Mouse (Mus musculus) MEL-GATA-1-ER (cell line): ENCODE results near the gene Rapgef5.

Experiments
- DNase-seq: peaks from one replicate; pipeline ENCODE4 v3.0.0-alpha.2; 2012; ENCODE audit warnings: low read depth; ENCODE audit errors: extremely low read depth

The Rapgef5 gene

DNA sequence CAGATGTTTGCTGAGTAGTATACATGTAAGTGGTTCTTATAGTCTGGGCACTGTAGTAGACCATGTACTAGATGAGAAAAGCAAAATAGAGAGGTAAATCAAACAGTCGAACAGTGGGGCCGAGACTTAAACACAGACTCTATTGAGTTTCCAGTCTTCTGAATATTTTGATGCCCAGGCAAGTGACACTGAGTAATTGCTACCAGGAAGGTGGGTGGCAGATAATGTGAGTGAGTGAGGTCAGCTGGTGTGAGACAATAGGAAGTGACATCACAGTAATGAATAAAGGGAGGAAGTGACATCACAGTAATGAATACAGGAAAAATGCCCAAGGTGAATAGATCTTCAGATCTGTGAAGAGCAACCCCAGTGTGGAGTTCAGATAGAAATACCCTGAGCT, at the start of gene Rapgef5:
TSS of gene Rapgef5 (plus strand) at position 301 of the 400 bp plus-strand sequence.
- DNase-seq: no peak

DNA sequence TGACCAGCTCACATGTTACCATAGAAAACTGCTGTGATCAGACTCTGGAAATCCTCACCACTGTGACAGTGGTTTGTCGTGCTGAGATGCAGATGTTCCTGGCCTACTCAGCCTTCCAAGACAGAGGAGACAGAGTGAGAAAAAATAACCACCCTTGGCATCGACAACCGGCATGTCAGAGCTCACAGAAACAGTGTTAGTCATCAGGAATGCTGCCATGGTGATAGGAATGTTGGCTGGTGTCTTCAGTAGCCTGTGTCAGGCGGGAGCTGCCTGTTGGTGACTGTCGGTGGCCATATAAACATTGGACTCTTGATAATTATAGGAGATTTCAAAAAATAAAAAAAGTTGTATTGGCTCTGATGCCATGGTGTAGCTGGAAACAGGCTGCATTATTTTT, 48.0 kb upstream of the Rapgef5 start:
- no peak for DNase-seq

DNA sequence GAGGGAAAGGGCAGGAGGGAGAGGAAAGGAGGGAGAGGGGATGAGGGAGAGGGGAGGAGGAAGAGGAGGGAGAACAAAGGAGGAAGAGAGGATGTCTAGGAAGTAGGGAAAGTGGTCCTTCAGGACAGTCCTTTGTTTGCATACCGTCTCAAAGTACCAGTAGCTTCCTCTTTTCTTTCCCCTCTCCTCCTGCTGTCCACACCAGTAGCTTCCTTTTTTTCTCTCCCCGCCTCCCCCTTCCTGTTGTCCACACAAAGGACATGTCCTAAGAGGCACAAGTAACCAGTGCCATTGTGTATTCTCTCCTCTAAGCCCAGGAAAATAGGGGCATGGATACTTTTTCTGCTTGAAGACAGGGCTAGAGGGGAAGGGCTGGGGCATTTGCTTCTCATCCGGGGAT, 37.3 kb upstream of the Rapgef5 start:
- DNase-seq: no peak

DNA sequence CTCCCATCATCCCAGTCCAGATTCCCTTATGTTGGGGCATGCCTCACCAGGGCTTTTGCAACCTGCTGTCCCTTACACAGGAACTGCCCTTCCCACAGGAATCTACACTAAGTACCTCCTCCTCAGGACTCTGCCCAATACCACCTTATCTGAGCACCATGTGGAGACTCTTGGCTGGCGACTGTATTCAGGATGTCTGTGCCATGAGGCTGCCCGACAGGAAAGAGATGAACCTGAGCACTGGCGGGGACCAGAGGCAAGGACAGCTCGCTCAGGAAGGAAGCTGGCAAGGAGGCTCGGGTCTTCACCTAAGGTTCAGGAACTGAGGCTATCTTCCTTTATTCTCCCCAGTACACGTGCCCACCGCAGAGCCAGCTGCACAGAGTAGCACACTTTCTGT, 36.6 kb upstream of the Rapgef5 start:
- no peak for DNase-seq

DNA sequence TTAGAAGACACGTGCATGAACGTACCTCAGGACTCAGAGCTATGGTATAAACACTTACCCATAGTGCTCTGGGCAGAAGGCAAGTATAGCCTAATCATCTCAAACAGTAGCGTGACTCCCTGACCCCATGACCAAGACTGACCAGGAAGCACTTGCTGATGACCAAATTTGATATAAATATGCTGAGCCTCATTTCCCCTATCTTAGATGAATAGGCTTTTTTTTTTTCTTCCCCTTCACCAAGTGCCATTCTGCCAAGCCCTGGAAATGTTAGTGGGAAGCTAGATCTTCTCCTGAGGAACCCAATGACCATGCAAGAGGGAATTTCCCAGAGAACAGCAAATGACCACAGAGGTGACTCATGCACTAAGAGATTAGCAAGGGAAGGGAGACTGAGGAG, 35.3 kb upstream of the Rapgef5 start:
- no peak for DNase-seq

DNA sequence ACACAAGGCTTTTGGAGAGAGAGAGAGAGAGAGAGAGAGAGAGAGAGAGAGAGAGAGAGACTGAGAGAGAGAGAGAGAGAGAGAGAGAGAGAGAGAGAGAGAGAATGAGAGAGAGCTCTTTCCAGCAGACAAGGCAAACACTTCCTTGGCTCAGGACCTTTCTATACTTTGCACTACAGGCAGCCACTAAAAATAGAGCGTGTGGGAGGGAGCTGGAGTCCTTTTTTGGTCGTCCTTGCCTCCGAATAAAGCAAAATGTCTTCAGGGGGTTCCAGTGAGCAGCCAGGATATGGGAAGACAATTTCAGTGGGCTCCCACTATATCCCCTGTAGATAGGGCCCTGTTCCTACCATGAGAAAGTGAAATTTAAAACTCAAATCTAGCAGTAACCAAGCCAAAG, 33.6 kb upstream of the Rapgef5 start:
- DNase-seq: no peak

DNA sequence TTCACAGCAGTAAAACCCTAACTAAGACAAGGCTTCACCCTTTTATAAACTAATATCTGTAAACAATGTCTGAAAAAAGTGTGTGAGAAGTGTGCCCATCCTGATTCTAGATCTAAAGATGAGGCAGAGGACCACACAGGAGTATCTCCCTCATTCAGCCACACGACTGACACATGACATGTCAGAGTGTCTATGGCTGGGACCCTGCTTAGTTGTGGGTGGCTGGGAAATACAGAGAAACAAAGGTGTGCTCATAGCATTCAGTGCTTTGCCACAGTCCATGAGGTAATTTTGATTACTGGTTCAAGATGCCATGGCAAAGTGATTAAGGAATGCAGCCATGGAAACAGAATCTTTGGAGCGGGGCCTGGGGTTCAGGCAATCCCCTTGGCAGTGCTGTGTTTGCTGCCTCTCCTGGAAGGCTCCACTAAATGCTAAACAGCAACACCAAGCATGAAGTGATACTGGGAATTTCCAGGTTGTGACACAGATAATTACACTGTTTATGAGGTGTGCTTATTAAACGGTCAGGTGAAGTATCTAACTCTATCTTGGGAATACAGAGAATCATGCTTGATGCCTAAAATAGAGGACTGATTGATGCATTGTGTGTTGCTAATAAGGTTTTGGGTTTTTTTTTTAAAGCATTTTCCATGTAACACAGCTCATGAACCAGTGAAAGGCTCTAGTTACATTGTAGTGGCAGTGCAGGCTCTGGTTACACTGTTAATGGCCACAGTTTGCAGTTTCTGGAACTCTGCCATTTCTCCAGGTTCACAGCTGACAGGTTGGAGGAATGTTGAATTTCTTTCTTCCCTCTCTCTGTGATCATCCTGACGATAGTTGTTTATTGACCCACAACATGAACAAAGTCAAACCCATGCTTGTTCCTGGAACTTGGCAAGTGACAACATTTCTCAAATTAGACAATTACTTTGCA, 29.9 kb upstream of the Rapgef5 start:
- DNase-seq: no peak

DNA sequence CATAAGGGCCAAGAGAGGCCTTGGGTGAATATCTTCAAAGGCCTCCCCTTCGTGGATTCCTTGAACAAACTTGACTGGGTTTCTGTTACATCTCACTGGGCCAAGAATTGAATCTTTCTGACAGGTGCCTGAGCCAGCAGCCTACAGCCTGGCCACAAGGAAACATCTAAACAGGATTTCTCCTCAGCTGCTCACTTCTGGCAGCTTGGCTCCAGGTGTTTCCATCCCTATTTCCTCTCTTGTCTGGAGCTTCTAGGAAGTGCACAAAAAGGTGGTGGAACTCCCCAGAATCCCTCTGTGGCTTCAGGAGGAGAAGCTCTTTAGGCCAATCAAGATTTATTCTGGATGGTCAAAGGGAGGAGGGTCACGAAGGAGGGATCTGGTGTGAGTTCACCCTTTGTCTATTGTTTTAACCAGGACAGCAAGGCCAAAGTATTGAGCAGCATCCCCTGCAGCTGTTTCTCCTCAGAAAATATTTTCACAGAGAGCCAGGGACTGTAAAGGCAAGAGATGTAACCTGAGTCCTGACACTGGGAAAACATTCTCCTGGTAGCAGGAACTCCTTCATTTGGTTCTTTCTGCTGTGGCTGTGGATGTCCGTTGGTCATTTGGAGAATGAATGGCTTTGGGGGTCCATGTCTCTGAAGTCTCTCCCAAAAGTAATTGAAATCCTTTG, 19.6 kb upstream of the Rapgef5 start:
- no peak for DNase-seq

DNA sequence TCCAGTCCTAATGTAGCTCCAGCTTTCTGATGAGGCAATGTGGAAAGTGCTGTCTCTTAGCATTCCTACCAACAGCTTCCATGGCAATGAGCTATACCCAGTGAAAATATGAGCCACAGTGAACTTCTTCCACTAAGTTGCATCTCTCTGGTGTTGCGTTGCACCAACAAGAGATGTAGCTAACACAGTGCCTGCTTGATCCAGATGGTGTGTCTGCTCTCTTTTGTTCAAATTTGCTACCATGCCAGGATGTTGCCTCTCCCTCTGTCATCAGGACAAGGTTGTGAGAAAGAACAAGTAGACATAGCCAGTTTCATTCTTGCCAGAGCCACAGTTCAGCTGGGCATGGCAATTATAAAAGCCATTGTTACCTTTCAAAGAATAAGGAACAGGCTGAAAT, 18.9 kb upstream of the Rapgef5 start:
- DNase-seq: no peak

DNA sequence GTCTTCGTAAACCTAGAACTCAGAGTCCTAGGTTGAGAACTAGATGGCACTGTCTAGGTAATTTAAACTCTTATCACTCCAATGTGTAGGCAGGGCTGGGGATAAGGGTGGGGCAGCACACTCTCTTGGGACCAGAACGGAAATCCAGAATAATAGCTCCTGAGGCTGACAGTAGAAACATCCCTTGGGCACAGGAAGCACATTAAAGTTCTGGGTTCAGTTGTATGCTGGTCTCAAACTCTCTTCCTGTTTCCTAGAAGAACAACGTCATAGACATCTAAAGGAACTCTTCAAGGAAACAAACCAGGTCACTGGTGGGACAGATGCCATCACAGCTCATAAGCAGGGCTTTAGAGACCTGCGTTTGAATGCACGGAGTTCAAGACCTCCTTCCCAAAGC, 17.0 kb upstream of the Rapgef5 start:
- DNase-seq: no peak

DNA sequence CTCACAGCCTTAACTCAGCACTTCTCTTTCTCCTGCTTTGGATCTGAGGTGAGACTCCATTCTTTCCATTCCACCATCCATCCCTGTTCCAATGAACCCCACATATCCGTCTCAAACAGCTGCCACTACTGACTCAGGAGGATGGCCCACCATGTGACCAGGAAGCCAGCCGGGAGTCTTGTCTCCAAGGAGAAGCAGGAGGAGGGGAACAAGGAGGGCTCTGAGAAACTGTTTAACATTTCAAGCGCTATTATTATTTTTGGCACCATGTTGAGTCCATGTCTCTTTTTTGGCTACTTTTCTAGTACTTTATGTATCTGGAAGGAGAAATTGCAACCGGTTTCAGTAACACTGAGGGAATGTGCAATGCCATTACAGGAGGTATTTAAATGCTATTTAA, 15.1 kb upstream of the Rapgef5 start:
- DNase-seq: no peak

DNA sequence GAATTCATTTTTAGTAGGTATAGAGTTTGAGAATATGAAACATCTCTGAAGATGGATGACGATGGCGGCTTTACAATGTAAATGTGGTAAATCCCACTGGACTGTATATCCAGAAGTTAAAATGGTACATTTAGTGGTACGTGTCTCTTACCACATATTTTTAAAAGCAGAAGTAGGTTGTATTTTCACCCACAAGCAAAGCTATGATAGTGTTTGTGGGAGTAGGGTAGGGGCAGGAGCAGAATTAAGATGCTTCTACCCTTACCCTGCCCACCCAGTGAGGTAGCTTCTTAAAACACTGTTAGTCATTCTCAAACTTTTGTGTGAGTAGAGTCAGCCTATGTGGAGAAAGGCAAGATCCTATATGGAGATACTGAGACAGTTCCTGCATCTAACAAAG, 13.4 kb upstream of the Rapgef5 start:
- DNase-seq: no peak

DNA sequence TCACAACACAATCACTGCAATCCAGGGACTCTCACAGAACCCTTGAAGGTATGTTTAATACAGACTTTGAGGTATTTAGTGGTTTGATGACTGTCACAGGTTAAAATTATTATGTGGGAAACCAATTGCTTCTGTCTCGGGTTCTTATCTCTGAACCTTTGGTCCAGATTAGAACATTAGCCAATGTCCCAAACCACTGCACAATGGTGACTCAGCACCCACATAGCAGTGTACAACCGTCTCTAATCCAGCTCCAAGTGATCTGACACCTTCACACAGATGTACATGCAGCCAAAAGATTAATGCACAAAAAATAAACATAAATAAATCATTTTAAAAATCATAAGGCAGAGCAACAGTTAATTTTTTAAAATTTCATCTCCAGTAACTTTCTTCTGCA, 11.1 kb upstream of the Rapgef5 start:
- DNase-seq: no peak

DNA sequence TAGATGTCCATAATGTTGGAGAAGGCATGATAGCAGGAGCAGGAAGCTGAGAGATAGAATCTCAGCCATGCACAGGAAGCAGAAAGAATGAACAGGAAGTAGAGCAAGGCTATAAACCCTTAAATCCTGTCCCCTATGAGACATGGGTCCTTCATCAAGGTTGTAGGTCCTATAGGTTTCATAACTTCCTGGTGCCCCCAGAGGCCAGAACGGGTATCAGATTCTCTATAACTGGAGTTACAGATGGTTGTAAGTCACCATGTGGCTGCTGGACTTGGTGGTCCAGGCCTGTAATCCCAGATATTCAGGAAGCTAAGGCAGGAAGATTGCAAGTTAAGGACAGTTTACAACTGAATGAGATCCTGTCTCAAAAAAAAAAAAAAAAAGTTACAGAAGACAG, 8.5 kb upstream of the Rapgef5 start:
- no peak for DNase-seq

DNA sequence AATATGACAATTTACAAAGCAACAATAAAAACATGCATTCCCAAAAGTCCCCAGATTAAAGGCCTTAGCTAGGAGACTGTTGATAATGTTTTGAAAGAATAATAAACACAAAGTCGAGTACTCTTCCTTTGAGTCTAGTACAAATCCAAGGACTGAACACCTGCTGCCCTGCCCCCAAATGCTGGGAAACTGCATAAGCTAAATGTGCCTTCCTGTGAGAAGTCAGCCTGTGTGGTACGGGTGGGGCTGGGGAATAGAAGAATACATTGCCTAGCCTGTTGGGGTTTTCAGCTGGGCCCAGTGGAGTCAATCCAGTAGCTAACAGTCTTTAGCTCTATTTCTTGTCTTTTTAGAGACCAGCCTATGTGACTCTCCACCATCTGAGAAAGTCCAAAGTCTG, 6.4 kb upstream of the Rapgef5 start:
- DNase-seq: no peak

DNA sequence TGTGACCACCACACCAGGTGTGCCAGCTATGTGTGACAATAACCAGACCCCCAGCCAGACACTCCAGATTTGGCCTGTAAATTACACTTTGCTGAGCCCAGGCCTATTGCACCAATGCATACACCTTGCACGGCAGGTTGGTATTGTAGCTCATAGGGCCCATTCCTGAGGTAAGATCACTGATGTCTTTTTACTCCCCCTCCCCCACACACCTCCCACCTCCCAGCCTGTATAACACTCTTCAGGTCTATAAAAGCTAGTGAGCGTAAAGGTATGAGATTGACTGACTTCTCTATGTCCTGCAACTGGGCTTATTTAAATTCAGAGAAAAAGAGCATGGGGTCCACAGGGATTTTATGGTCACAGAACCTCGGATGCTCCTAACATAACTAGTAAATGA, 3.8 kb upstream of the Rapgef5 start:
- no peak for DNase-seq

DNA sequence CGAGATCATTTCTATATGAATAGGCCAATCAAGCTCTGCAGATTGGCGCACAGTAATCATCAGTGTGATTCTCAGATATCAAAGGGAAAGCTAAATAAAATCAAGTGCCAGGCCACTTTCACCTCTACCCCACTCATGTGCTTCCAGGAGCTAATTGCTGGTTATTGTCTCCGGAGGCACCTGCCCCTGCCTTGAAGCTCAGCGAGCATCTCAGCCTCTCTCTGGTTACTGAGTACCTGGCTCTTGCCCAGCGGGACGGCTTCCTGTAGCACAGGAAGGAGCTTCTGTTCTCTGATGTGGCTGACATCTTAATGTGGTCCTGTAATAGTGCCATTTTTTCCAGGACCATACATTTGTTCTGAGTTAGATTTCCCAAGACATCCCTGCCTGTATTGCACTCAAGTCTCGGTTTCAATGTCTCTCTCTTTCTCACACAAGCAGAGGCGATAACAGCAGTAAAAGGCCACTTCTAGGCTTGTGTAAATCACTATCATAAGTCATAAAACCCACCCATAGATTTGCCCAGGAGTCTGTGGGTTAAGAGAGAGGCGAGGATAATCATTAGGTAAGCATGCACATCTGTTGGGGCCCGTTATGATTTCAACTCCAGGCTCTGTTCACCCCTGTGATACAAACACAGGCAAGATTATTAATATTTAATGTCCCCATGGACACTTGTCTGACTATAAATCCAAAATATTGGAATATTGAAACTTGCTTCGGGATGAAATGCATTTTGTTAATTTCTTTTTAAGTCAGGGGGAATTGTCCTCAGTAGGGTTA, 2.9 kb upstream of the Rapgef5 start:
- DNase-seq: no peak

DNA sequence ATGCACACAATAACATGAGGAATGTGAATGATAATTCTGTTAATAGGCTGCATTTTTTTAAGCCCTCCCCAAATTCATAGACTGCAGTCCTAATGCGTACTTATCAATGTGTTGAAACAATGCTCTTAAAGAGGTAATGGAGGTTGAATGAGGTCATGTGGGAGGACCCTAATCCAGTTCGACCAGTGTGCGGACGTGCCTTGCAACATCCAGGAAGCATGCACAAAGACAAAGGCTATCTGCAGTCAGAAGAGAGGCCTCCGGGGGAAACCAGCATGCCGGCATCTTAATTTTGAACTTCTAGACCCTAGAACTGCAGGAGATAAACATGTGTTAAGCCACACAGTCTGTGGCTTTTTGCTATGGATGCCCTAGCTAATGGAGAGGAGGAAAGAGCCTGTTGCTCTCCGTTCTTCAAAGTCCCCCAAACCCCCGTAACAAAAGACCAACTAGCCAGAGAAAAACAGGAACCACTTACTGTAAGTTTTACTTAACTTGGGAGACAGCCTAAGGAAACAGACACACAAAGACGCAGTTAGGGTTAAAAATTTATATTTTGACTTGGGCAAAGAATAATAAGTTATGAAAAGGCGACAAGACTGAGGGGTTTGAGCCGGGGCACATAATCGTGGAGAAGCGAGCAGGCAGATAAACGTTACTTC, 1.1 kb downstream of the Rapgef5 start:
- no peak for DNase-seq

DNA sequence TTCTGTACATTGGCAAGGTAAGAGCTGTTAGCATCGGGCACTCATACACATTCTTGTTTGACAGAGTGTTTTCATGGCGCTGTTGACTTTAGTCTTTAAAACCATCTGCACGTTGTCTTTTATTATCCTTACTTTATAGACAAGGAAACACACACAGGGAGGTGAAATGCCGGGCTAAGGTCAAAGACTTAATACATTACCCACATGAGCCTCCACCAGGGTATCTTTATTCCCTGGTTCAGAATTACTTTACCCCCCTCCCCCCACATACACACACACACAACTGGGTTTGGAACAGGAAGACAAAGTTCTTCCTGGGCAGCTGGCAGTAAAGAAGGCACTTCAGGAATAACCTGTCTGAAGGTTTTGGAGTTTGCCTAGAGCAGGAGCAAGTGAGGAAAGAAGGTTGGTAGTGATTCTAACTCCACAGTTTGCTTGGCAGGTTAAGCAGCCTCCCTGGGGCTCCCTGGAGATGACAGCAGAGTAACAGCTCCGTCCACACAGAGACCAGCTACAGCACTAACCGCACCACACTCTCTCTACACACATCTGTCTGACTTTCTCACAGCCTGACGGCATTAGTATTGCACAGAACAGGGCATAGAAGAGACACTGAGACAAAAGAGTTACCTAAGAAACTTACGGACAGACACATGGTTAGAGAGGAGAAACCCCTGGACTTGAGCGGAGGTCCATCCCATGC, 8.2 kb downstream of the Rapgef5 start:
- DNase-seq: no peak

DNA sequence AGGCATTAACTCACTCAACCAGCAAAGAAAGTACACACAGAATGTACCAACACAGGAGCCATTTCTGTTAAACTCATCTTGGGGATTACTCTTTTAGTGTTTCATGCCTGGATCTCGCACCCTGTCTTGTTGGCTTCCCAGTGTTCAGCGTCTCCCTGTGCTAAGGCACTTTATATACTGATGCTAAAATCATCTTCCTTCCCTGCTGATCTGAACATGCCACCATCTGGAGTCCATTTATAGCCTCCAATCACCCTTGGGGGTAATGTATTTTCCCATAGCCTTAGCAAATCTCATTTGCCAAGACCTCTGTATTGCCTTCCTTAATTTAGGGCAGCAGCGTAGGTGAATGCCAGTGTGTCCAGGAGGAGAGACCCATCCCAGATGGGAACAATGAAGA, 11.6 kb downstream of the Rapgef5 start:
- no peak for DNase-seq
